Mouse (Mus musculus) kidney, adult 2 months (tissue): ENCODE data around the gene Plppr4.

Experiments
- CTCF ChIP-seq: fragments of 200-500 bp; conservative IDR thresholded peaks from 2 replicates; pipeline ENCODE4 v1.5.1; 2011; ENCODE audit warnings: low read depth, mild to moderate bottlenecking, control low read depth, low read length, moderate library complexity, mixed read lengths; ENCODE audit not compliant: insufficient read depth, insufficient read length
- POLR2A ChIP-seq: fragments of 200-500 bp; IDR thresholded peaks from one replicate; pipeline ENCODE4 v1.6.1; 2011; ENCODE audit warnings: low read depth, low read length, control low read depth

GRCm38 (mm10) chr3:117353940-117354339 lies 6.7 kb downstream of the Plppr4 start:
- TF ChIP-seq POLR2A (no peak), CTCF (no peak)
